Mouse (Mus musculus): Measurements from ENCODE around the gene Coil. TPM values are rescaled to one million over a fixed set of nuclear protein-coding genes. Genes with fewer than 3 reads are reported as not detected.
A peak's percentile ranks its signal among the peaks of the same experiment; 100 is the strongest.

Gene Coil
- polyA plus RNA-seq, 1 experiment, result 3.1 TPM

GRCm38 (mm10) chr11:88934089-88935000, 35.7 kb upstream of the Coil start:
- no peak for TF ChIP-seq POLR2A (IDR thresholded peaks at IDR 0.05; ENCODE audit: insufficient read length, low read depth)
- TF ChIP-seq CEBPB (IDR thresholded peaks at IDR 0.05; ENCODE audit: insufficient read depth, poor library complexity, severe bottlenecking), result no peak
- no peak for TF ChIP-seq SRF (IDR thresholded peaks at IDR 0.05; ENCODE audit: control insufficient read depth, insufficient read length, low read depth)
- no peak for TF ChIP-seq POLR2AphosphoS2 (IDR thresholded peaks at IDR 0.05; ENCODE audit: insufficient read length, low read depth)
- no peak for TF ChIP-seq TCF3 (IDR thresholded peaks at IDR 0.05; ENCODE audit: insufficient read length, low read depth)
- no peak for TF ChIP-seq MYOG (IDR thresholded peaks at IDR 0.05; ENCODE audit: control insufficient read depth in 1 of 3, insufficient read depth in 1 of 3, insufficient read length in 2 of 3, low read depth in 2 of 3)
- Histone ChIP-seq H3K79me2 (ENCODE audit: control insufficient read depth, insufficient read depth) (no peaks in the 10 kb centered on the region), H3K36me3 (ENCODE audit: control insufficient read depth, insufficient read depth) (peaks cover 34% of the 10 kb centered on the region), H3K4me2 (ENCODE audit: low read depth) (no peak overlapping the region), H3K27me3 (ENCODE audit: control insufficient read depth, insufficient read depth, insufficient read length) (no peaks in the 10 kb centered on the region), H3K4me3 (no peak overlapping the region), H3ac (ENCODE audit: control insufficient read depth, insufficient read length) (no peak overlapping the region)

GRCm38 (mm10) chr11:88937886-88938285, 32.2 kb upstream of the Coil start:
- Histone ChIP-seq H3K4me3 (no peak overlapping the region), H3K79me2 (ENCODE audit: control insufficient read depth, insufficient read depth) (no peaks in the 10 kb centered on the region), H3K4me2 (ENCODE audit: low read depth) (no peak overlapping the region), H3K36me3 (ENCODE audit: control insufficient read depth, insufficient read depth) (peaks cover 22% of the 10 kb centered on the region), H3K27me3 (ENCODE audit: control insufficient read depth, insufficient read depth, insufficient read length) (no peaks in the 10 kb centered on the region), H3ac (ENCODE audit: control insufficient read depth, insufficient read length) (no peak overlapping the region)
- TF ChIP-seq MYOG (IDR thresholded peaks at IDR 0.05; ENCODE audit: control insufficient read depth in 1 of 3, insufficient read depth in 1 of 3, insufficient read length in 2 of 3, low read depth in 2 of 3) (no peak), TCF12 (IDR thresholded peaks at IDR 0.05; ENCODE audit: insufficient read depth, poor library complexity, severe bottlenecking) (no peak), POLR2A (IDR thresholded peaks at IDR 0.05; ENCODE audit: insufficient read length, low read depth) (no peak), POLR2AphosphoS2 (IDR thresholded peaks at IDR 0.05; ENCODE audit: insufficient read length, low read depth) (no peak), MAX (IDR thresholded peaks at IDR 0.05; ENCODE audit: low read depth) (no peak), CEBPB (IDR thresholded peaks at IDR 0.05; ENCODE audit: insufficient read depth, poor library complexity, severe bottlenecking) (no peak), MYOD1 (IDR thresholded peaks at IDR 0.05; ENCODE audit: control insufficient read depth in 1 of 3, insufficient read length in 2 of 3, low read depth in 2 of 3) (no peak), SRF (IDR thresholded peaks at IDR 0.05; ENCODE audit: control insufficient read depth, insufficient read length, low read depth) (no peak), TCF3 (IDR thresholded peaks at IDR 0.05; ENCODE audit: insufficient read length, low read depth) (no peak), E2F4 (IDR thresholded peaks at IDR 0.05; ENCODE audit: insufficient read depth) (no peak), USF1 (IDR thresholded peaks at IDR 0.05; ENCODE audit: low read depth) (no peak), REST (IDR thresholded peaks at IDR 0.05; ENCODE audit: insufficient read depth, insufficient read length) (no peak)

- H3K36me3 ChIP-seq (ENCODE audit: control insufficient read depth, insufficient read depth), result peaks cover 19% of the 10 kb centered on the region
- TF ChIP-seq CEBPB (IDR thresholded peaks at IDR 0.05; ENCODE audit: insufficient read depth, poor library complexity, severe bottlenecking), result no peak
- no peak for TF ChIP-seq USF1 (IDR thresholded peaks at IDR 0.05; ENCODE audit: low read depth)
- TF ChIP-seq POLR2A (IDR thresholded peaks at IDR 0.05; ENCODE audit: insufficient read length, low read depth), result no peak
- no peak for TF ChIP-seq TCF12 (IDR thresholded peaks at IDR 0.05; ENCODE audit: insufficient read depth, poor library complexity, severe bottlenecking)
- no peak for TF ChIP-seq MAX (IDR thresholded peaks at IDR 0.05; ENCODE audit: low read depth)
- TF ChIP-seq MYOD1 (IDR thresholded peaks at IDR 0.05; ENCODE audit: control insufficient read depth in 1 of 3, insufficient read length in 2 of 3, low read depth in 2 of 3), result no peak
- TF ChIP-seq MYOG (IDR thresholded peaks at IDR 0.05; ENCODE audit: control insufficient read depth in 1 of 3, insufficient read depth in 1 of 3, insufficient read length in 2 of 3, low read depth in 2 of 3), result no peak
- no peak for TF ChIP-seq E2F4 (IDR thresholded peaks at IDR 0.05; ENCODE audit: insufficient read depth)
- no peak for TF ChIP-seq TCF3 (IDR thresholded peaks at IDR 0.05; ENCODE audit: insufficient read length, low read depth)
- no peak for TF ChIP-seq SRF (IDR thresholded peaks at IDR 0.05; ENCODE audit: control insufficient read depth, insufficient read length, low read depth)
- TF ChIP-seq REST (IDR thresholded peaks at IDR 0.05; ENCODE audit: insufficient read depth, insufficient read length), result no peak
- no peak for TF ChIP-seq POLR2AphosphoS2 (IDR thresholded peaks at IDR 0.05; ENCODE audit: insufficient read length, low read depth)
These were observed 31.3 kb upstream of the Coil start for GRCm38 (mm10) chr11:88938770-88939169.

GRCm38 (mm10) chr11:88939634-88940033, 30.4 kb upstream of the Coil start:
- no peak overlapping the region for H3ac ChIP-seq (ENCODE audit: control insufficient read depth, insufficient read length)
- no peak for TF ChIP-seq POLR2AphosphoS2 (IDR thresholded peaks at IDR 0.05; ENCODE audit: insufficient read length, low read depth)
- peak; percentile 81; the same call in 1 of the 2 replicates for TF ChIP-seq CEBPB (IDR thresholded peaks at IDR 0.05; ENCODE audit: insufficient read depth, poor library complexity, severe bottlenecking)
- no peaks in the 10 kb centered on the region for H3K27me3 ChIP-seq (ENCODE audit: control insufficient read depth, insufficient read depth, insufficient read length)
- peaks cover 26% of the 10 kb centered on the region for H3K36me3 ChIP-seq (ENCODE audit: control insufficient read depth, insufficient read depth)
- H3K4me3 ChIP-seq, result no peak overlapping the region
- H3K79me2 ChIP-seq (ENCODE audit: control insufficient read depth, insufficient read depth), result no peaks in the 10 kb centered on the region
- H3K4me2 ChIP-seq (ENCODE audit: low read depth), result no peak overlapping the region

More at GRCm38 (mm10) chr11:88938770-88939169, 31.3 kb upstream of the Coil start:
- no peak overlapping the region for H3K4me2 ChIP-seq (ENCODE audit: low read depth)
- H3K4me3 ChIP-seq, result no peak overlapping the region
- no peaks in the 10 kb centered on the region for H3K79me2 ChIP-seq (ENCODE audit: control insufficient read depth, insufficient read depth)
- no peaks in the 10 kb centered on the region for H3K27me3 ChIP-seq (ENCODE audit: control insufficient read depth, insufficient read depth, insufficient read length)
- no peak overlapping the region for H3ac ChIP-seq (ENCODE audit: control insufficient read depth, insufficient read length)

GRCm38 (mm10) chr11:88941489-88941888, 28.6 kb upstream of the Coil start:
- Histone ChIP-seq H3K4me2 (ENCODE audit: low read depth) (no peak overlapping the region), H3K79me2 (ENCODE audit: control insufficient read depth, insufficient read depth) (no peaks in the 10 kb centered on the region), H3K4me3 (no peak overlapping the region), H3K36me3 (ENCODE audit: control insufficient read depth, insufficient read depth) (peaks cover 26% of the 10 kb centered on the region), H3K27me3 (ENCODE audit: control insufficient read depth, insufficient read depth, insufficient read length) (no peaks in the 10 kb centered on the region), H3ac (ENCODE audit: control insufficient read depth, insufficient read length) (no peak overlapping the region)
- TF ChIP-seq MAX (IDR thresholded peaks at IDR 0.05; ENCODE audit: low read depth) (no peak), TCF12 (IDR thresholded peaks at IDR 0.05; ENCODE audit: insufficient read depth, poor library complexity, severe bottlenecking) (no peak)
